In genomic region chr1:120198151-120198550, GRCm38 (mm10) we compare ENCODE assay signal across 30 mouse cellular contexts.
"Had no signal": no experiment of that assay in that cellular context is flagged by ENCODE, and none has a peak within 500 bp of the region (broad histone marks: within the 10 kb centered on the region; RNA-seq: fewer than 3 reads in every experiment).

No protein-coding gene starts in this region.

- H3K4me1 ChIP-seq: limb, embryonic 10.5 days; limb, embryonic 12.5 days; limb, embryonic 13.5 days; limb, embryonic 15.5 days; liver, embryonic 12.5 days; liver, embryonic 13.5 days; liver, embryonic 15.5 days; lung, embryonic 15.5 days; midbrain, embryonic 13.5 days; midbrain, embryonic 15.5 days had no signal

- H3K4me3 ChIP-seq: limb, embryonic 10.5 days; limb, embryonic 12.5 days; limb, embryonic 13.5 days; limb, embryonic 15.5 days; liver, embryonic 12.5 days; liver, embryonic 13.5 days; liver, embryonic 15.5 days; lung, embryonic 15.5 days; megakaryocyte, embryonic 14.5 days; midbrain, embryonic 10.5 days; midbrain, embryonic 12.5 days; midbrain, embryonic 13.5 days; midbrain, embryonic 15.5 days; myocyte had no signal

- ATAC-seq: liver, embryonic 12.5 days; liver, postnatal 0 days; lung, postnatal 0 days had no signal

- H3K36me3 ChIP-seq: limb, embryonic 10.5 days; limb, embryonic 12.5 days; limb, embryonic 13.5 days; limb, embryonic 15.5 days; liver, embryonic 12.5 days; liver, embryonic 13.5 days; liver, embryonic 15.5 days; lung, embryonic 15.5 days; midbrain, embryonic 10.5 days; midbrain, embryonic 12.5 days; midbrain, embryonic 13.5 days; midbrain, embryonic 15.5 days had no signal

- H3K9ac ChIP-seq: limb, embryonic 12.5 days; limb, embryonic 13.5 days; limb, embryonic 15.5 days; liver, embryonic 12.5 days; liver, embryonic 13.5 days; liver, embryonic 14.5 days; liver, embryonic 15.5 days; liver, postnatal 0 days; lung, embryonic 14.5 days; lung, embryonic 15.5 days; midbrain, embryonic 12.5 days; midbrain, embryonic 13.5 days; midbrain, embryonic 15.5 days had no signal

- DNase-seq: left cerebral cortex, postnatal 4 days; liver; liver, embryonic 13.5 days; liver, postnatal 0 days; lung, adult 18-20 months; lung, adult 2 months; lung, embryonic 14.5 days; lung, postnatal 10 days; lung, postnatal 14 days; lung, postnatal 36 days; lung, postnatal 4 days; midbrain, embryonic 14.5 days had no signal

- H3K27me3 ChIP-seq: limb, embryonic 12.5 days; limb, embryonic 13.5 days; limb, embryonic 15.5 days; liver, embryonic 13.5 days; liver, embryonic 15.5 days; lung, embryonic 15.5 days had no signal

- H3K27ac ChIP-seq: limb, embryonic 10.5 days; limb, embryonic 12.5 days; limb, embryonic 13.5 days; limb, embryonic 15.5 days; liver, embryonic 12.5 days; liver, embryonic 13.5 days; liver, embryonic 14.5 days; liver, embryonic 15.5 days; lung, embryonic 15.5 days; macrophage; midbrain, embryonic 10.5 days; midbrain, embryonic 12.5 days; midbrain, embryonic 13.5 days; midbrain, embryonic 15.5 days had no signal

- H3K4me2 ChIP-seq: limb, embryonic 12.5 days; limb, embryonic 13.5 days; limb, embryonic 15.5 days; liver, embryonic 11.5 days; liver, embryonic 12.5 days; liver, embryonic 13.5 days; liver, embryonic 15.5 days; lung, embryonic 14.5 days; lung, embryonic 15.5 days; midbrain, embryonic 11.5 days; midbrain, embryonic 12.5 days; midbrain, embryonic 13.5 days; midbrain, embryonic 15.5 days had no signal

- H3K9me3 ChIP-seq: limb, embryonic 10.5 days; limb, embryonic 12.5 days; limb, embryonic 13.5 days; limb, embryonic 15.5 days; liver, embryonic 12.5 days; liver, embryonic 13.5 days; liver, embryonic 15.5 days; lung, embryonic 15.5 days; megakaryocyte, embryonic 14.5 days; midbrain, embryonic 10.5 days; midbrain, embryonic 12.5 days; midbrain, embryonic 13.5 days; midbrain, embryonic 15.5 days had no signal
